Mouse (Mus musculus) granulocyte monocyte progenitor cell, adult 5-6 weeks (primary cell): ENCODE results near the gene Pmfbp1. TPM values are rescaled to one million over a fixed set of nuclear protein-coding genes. Genes with fewer than 3 reads are reported as not detected.
"Not testable (repeated sequence)": the region's sequence is repeated elsewhere in the genome, so short reads cannot be mapped to it uniquely, and the experiment has no call there.

ENCODE experiments used
- ATAC-seq: replicated peaks from 2 replicates; pipeline ENCODE4 v1.8.0; 2016; ENCODE audit warnings: mild to moderate bottlenecking, moderate TSS enrichment, inconsistent platforms; ENCODE audit not compliant: poor library complexity, severe bottlenecking
- total RNA-seq, 2 experiments: library from RNA; stranded (forward) in 1 of 2; stranded (reverse) in 1 of 2; fragments of 200-712, 200-1000 nt in 1 of 2; fragments of >200 nt in 1 of 2; fragmentation: Nextera tagmentation in 1 of 2; gene quantifications; 2 replicates each; pipeline ENCODE4 v1.2.3; 2014 to 2017

Gene Pmfbp1
- total RNA-seq (2014; fragmentation: Nextera tagmentation) (not detected in 2 replicates), total RNA-seq (2017) (not detected in 2 replicates)

DNA sequence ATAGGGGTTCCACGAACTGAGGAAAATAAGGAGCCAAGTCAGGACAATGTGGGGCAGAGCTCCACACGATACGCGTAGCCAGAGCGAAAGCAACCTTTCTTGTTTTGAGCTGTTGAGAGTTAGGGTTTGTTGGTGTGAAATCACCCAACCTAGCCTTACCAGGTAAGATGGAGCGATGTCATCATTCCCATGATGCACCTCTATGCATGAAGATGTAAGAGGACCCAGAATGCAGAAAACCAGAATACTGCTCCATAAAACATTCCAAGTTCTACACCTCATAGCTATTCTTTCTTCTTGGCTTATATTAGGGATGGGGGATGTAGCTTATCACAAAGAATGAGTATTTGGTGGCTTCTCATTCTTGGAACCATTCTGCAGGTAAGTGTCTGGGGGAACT lies at the start of gene Pmfbp1:
Gene Pmfbp1, plus strand, starts transcription at position 301 of the 400 bp plus-strand sequence.
- no peak for ATAC-seq

DNA sequence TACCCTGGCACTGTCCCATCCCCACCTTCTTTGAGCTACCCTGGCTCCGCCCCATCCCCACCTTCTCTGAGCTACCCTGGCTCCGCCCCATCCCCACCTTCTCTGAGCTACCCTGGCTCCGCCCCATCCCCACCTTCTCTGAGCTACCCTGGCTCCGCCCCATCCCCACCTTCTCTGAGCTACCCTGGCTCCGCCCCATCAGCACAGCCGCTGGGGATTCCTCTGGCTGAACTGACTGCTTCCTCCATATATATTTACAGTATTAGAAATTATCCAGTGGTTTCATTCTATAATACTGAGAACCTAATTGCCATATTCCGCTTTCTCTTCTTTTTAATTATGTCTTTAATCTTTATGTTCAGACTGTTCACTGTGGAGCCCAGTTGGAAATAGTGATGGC lies 46.9 kb upstream of the Pmfbp1 start:
- ATAC-seq, result not testable (repeated sequence)

DNA sequence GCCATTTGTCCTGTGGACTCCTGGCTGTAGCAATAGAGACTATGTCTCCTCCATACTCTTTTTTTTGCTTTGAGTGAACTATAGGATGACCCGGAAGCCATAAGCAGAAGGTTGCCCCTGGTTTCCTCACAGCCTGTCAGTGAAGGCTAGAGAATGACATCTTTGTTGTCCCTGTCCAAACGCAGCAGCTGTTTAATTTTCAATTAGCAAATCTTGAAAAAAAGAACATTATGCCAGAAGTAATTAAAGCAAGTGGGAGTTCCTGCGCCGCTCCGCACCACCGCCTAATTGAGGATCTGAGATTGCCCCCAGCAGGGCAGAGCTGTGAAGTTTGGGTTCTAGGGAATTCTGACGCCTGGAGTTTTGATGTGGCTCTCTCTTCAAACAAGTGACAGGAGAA lies 42.8 kb upstream of the Pmfbp1 start:
- ATAC-seq, result no peak

DNA sequence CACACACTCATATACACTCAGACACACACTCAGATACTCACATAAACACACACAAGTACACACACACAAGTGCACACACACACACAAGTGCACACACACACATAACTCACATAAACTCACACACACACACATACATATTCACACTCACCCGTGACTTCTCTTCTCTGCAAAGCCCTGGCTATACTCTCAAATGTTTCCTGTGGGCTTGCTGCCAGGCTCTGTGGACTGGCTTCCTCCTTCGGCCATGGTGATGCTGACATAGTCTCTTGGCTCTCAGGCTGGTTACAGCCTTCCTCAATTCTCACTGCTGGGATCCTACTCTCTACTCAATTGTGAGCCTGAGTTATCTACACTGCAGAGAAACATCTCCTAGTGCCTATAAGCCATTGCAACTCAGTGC lies 38.7 kb upstream of the Pmfbp1 start:
- ATAC-seq, result no peak

DNA sequence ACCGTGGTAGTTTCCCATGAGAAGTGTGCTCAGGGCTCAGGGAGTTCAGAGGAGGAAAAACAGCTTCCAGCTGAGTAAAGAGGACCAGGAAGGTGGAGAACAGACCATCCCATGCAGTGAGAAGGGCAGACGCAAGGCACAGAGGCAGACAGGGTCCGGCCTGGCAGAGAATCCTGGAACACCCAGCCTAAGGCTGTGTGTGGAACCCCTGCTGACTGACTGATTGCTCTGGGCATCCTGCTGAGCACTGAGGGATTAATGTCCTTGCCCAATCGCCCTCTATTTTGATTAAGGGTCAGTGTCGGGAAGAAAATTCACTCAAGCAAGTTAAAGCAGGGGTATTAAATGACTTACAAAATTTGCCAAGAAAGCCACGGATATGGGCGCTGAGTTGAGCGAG lies 36.4 kb upstream of the Pmfbp1 start:
- ATAC-seq, result no peak

DNA sequence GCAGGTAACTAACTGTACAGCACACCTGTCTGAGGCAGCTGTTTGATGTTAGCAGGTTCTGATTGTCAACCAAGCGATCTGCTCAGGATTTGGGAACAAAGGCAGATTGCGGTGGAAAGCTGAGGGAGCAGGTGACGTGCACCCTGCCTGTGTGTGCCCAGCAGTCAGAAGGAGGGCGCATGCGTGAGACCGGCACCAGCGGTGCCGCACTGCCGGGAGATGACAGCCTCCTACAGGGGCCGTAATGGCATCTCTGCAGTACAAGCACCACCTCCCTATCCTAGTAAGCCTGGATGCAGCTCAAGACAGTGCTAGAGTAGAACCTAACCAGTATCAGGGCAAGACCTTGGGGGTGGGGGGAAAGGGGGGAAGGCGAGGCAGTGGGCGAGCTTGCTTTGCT lies 35.2 kb upstream of the Pmfbp1 start:
- ATAC-seq, result no peak

DNA sequence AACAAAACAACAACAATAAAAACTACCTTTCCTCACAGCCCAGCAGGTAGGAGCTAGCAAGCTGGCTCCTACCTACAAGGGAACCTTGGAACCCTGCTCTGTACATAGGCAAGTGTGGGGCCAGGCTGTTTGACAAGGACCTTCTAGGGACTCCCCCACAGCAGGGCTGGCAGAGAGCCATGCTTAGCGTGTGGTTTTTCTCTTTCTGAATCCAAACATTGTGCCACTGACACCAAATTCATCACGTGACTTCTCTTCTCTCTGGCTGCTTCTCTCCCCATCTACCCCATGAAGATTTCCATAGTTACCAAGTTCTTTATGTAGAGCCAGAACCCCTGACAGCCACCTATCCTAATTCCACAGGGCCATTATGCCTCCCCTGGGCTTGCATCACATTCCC lies 30.8 kb upstream of the Pmfbp1 start:
- ATAC-seq, result no peak

DNA sequence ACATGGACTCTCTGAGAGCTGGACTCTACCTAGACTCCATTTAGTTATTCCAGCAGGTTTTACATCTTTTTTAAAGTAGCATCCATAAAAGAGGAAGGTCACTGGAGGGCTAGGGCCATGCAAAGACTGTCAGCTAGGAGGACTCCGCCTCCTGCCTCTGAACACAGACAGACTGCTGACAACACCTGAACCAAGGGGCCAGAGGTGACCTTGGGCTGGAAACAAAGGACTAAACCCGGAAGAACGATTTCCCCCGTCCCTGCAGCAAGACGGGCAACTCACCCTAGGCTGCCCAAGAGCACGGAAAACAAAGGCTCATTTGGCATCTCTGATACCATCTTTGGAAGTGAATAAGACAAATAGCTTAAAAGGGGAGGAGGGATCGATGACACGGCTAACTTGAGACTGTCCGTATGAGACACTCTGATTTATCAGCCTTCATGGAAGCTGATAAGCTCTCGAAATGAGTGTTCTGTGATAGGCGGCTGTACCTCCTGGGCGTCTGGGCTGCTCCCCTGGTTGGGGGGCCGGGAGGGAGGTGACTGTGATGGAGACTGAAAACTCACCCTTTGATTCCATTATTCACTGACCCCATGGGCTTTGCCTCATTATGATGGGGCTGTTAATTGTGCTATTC lies 30.0 kb upstream of the Pmfbp1 start:
- no peak for ATAC-seq

DNA sequence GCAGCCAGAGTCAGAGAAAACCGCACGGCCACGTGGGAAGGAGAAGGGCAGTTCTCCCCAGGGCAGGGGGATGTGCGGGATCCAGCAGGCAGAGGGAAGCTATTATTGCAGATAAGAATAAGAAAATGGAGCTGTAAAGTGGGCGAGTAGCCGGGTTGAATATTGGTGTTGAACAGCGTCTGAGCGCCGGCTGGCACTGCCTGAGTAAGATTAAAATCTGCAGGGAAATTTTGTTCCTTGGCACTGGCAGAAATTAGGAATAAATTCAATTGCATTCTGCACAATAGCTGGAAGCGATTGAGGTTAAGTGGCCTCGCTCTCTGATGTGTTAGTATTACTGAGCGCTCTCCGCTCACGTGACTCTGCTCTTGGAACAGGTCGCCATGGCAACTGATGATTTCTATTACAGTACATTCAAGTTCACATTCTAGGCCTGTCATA lies 29.4 kb upstream of the Pmfbp1 start:
- no peak for ATAC-seq

DNA sequence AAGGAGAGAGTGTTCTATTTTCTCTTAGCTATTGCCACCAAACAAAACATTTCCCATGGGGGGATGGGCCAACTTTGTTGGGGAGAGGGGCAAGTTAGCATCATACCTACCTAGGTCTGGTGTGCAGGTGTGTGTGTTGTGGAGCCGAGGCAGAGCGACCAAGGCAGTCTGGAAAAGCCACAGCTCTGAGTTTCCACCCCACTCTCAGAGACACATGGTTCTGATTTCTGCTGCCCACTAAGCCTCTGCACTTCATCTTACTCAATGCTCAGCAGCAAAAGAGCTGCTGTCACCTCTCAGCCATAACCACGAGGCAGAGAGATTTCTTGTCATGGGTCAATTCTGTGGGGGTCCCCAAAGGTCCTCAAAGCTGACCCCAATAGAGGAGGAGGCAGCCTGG lies 28.8 kb upstream of the Pmfbp1 start:
- ATAC-seq, result no peak

DNA sequence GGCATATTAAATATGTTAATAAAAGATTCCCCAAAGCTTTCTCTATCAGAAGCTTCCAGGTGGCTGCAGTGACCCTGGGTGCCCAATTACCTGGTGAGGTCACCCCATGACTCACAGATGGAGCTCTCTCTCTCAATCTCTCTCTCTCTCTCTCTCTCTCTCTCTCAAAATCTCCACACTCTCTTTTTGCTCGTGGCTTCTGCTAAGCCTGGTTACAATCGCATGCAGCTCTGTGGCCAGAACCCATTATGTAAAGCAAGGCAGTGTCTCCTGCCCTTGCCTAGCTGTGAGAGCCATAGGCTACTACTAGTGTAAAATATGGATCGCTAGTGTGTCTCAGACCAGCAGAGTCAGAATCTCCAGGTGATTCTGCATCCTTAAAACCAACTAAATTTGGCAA lies 28.1 kb upstream of the Pmfbp1 start:
- no peak for ATAC-seq

DNA sequence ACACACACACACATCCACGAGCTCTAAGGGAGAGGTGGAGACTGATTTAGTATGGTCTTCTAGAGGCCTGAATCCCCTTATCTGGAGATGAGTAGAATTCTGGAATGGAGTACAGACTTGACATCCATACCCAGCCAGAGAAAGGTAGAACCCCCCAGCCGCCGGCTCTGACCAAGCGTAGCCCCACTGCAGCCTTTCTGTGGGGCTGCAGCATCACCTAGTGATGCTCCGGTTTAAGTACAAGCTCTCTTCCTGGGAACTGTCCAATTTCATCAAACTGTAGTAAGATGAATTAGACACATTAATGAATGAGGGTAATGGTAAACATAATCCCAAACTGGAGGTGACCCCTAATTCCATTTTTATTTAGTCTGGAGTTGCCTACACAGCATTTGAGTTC lies 26.3 kb upstream of the Pmfbp1 start:
- no peak for ATAC-seq

DNA sequence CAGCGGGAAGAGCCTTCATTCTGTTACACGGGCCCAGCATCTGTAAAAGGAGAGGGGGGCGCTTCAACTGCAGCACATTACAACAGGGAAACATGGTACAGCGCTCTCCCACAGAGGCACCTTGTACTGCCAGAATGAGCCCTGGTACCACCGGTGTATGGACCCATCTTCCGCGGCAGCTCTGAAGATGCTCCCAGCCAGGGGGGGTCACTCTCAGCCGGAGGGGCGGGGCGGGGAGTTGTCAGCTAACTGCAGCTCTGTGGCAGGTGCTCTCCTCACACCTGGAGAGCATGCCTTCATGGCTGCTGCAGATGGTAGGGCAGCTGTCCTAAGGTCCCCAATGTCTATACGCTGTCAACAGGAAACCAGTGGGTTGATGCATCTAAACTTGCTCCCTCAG lies 25.7 kb upstream of the Pmfbp1 start:
- no peak for ATAC-seq

DNA sequence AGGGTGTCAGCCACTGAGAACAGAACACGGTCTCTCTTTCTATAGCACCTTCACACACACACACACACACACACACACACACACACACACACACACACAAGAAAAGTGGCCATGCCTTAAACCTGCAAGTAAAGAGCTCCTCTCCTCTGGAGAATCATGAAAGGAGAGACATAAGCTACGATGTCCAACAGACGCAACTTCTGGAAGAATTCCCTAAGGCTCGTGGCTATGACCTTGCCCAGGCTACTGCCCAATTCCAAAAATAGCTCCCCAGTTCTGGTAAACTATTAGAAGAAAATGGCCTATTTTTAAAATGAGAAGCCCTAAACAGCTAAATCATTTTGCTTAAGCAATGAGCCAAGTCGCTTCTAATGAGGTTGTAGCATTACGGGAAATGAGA lies 22.0 kb upstream of the Pmfbp1 start:
- ATAC-seq, result no peak

DNA sequence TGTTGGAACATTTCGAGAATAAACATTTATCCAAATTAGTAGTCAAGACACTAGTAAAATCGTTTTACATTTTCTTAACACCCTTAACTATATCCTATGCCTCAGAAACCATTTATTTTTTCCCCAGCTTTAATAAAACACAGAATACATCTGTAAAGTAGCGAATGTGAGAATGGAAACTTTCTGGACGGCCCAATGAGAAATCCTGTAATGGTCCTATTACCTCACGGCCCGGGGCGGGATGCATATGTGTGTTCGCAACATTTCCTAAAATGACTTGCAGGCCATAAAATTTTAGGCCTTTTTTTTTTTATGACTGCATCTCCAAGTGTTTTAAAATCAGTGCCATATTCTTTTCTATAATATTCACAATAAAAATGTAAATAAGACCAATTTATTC lies 21.4 kb upstream of the Pmfbp1 start:
- no peak for ATAC-seq

DNA sequence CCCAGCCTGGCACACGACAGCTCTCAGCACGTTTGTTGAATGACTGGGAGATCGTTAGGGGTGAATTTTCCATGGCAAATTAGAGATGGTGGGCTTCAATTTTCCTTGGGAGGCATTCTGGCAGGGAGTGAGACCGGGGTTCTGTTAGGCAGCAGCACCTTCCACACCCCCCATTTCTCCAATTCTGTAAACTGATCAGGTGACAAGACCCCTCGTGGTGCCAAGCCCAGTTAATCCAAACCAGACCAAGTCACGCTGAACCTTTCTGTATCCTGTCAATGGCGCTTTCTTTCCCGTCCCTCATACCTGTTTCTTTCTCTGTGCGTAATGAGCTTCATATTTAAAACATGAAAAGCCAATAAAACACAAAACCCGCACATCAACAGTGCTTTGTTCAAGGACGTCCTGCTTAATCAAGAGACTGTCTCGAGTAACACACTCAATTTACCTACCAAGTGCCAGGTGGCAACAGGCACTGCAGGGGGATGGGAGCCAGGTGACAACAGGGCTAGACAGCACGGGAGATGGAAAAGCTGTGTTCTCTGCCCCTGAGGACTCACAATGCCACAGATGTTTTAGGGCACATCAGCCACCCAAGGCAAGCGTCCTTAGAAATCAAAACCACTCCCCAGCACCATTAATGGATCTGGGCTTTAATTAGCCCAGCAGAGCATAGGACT lies 19.2 kb upstream of the Pmfbp1 start:
- no peak for ATAC-seq

DNA sequence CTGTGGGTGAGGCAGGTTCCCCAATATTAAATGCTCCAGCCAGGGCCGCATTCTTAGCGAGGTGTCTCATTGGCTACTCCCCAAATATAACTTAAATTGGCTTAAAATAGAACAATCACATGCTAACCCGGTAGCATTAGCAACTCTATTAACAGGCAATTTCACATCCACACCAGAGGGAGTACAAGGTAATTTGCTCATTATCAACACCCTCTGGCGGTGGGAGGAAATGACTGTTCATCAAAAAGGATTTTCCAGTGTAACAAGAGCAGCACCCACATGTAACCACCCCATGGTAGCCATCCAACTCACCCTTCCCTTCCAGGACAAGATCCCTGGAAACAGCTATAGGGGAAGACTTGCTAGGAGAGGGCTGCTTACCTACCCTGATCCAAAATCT lies 18.4 kb upstream of the Pmfbp1 start:
- no peak for ATAC-seq

DNA sequence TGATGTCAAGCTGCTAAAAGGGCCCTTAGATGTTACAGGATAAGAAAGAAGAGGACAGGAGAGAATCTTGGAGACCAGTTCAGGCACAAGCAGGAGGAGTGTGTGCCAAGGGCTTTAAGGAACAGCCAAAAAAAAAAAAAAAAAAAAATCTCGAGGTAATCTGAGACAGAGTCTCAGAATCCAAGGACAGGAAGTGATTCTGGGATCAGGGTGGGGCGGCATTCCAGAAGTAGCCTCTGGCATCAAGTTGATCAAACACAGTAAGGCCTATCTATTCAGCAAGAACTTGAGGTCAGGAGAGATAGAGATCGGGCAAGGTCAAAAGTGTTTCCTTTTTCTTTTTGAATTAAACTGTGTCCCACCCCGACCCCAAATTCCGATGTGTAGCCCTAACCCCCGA lies 15.2 kb upstream of the Pmfbp1 start:
- no peak for ATAC-seq

DNA sequence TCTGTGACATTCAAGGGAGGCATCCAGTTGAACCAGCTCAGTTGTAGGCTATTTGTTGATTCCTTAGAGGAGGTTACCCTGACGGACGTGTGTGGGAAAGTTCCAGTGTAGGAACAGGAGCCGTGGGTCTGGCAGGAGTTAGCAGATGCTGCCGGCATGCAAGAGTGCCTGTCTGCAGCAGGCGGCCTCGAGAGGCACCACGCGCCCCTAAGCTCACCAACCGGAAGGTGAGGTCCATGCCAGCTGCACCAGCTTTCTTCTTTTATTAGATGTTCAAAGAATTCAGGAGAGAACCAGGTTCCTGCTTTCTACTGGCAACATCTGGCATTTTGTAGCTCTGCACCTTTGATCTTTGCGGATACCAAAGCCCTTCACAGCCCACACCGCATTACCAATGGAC lies 9.1 kb upstream of the Pmfbp1 start:
- ATAC-seq, result no peak

DNA sequence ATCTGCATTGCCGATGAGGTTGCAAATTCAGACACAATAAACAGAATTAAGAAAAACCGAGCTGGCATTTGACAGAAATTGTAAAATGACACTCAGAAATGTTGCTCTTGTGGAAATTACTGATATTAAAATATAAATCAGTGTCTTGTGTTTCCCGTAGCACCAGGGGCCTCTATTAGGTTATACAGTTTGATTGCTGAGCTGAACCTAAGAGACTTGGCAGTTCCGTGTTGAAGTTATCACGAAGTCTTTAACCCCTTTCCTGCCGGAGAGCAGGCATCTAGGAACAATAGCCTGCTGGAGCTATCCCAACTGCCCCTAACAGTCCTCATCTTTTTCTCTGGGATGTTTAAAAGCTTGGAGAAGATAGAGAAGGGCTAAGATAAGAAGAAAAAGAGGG lies 8.3 kb upstream of the Pmfbp1 start:
- no peak for ATAC-seq

DNA sequence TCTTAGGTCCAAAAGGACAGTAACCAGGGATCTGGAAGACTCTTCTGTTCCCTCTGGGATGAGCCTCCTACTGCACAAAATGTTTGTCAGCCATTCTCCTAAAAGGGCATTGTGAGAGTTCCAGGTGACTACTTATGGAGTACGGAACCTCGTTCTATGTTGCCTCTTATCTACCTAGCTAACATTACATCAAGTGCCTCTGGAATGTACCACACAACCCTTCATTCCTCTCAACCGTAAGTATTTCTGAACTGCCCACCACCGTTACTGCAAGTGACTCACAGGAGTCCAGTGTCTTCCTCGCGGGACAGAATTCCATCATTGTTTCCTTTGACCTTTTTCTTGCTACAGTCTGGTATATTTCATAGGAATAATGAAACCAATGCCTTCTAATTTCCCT lies 1.0 kb upstream of the Pmfbp1 start:
- no peak for ATAC-seq

DNA sequence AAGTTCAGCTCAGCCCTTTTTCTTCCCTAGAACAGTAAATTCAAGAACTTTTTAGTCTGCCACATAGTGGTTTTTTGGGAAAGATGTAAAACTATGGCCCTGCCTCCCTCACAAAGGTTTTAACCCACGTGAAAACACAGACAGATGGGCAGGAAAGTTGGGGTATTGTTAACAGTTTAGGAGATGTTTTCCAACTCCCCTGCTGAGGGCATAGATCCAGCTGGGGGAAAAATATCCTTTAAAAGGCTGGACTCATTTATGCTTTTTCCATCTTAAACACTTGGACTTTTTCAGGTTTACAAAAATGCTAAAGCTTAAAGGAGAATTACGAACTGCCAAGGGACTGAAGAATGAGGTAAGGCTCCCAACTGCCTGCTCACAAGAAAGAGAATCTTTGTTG lies 774 bp downstream of the Pmfbp1 start:
- ATAC-seq, result no peak
